Mouse (Mus musculus): Measurements from ENCODE around the gene Pkd1l2.
A peak's percentile ranks its signal among the peaks of the same experiment; 100 is the strongest.

GRCm38 (mm10) chr8:117127063-117127462 lies 44.8 kb upstream of the Pkd1l2 start:
- TF ChIP-seq POLR2A (IDR thresholded peaks at IDR 0.05; ENCODE audit: control insufficient read depth, extremely low read depth, insufficient read depth, low read length, poor library complexity) (no peak), CTCF (IDR thresholded peaks at IDR 0.05; ENCODE audit: borderline replicate concordance, control insufficient read depth, extremely low read depth, insufficient read depth, low read length, poor library complexity) (peak; percentile 23; the same call in 1 of the 2 replicates)
